Mouse (Mus musculus) cerebellum, adult 2 months (tissue): Measurements from ENCODE around the gene Ifrd2. TPM values are rescaled to one million over a fixed set of nuclear protein-coding genes. Genes with fewer than 3 reads are reported as not detected.

ENCODE experiments used
- DNase-seq, 2 experiments: peaks; one replicate each; pipeline ENCODE4 v3.0.0; 2021
- H3K27ac ChIP-seq: fragments of 200-500 bp; 2 replicates; pipeline ENCODE4 v1.5.1; 2012; ENCODE audit warnings: low read length, control low read depth, inconsistent platforms; ENCODE audit not compliant: insufficient read depth
- H3K27me3 ChIP-seq: fragments of 200-500 bp; 2 replicates; pipeline ENCODE4 v1.6.1; 2012; ENCODE audit warnings: inconsistent platforms, mild to moderate bottlenecking, low read length, moderate library complexity; ENCODE audit not compliant: control insufficient read depth, insufficient read depth
- H3K4me1 ChIP-seq: fragments of 200-500 bp; 2 replicates; pipeline ENCODE4 v1.6.1; 2011; ENCODE audit warnings: low read length; ENCODE audit not compliant: control insufficient read depth, insufficient read depth
- H3K4me3 ChIP-seq: fragments of 200-500 bp; replicated peaks from 2 replicates; pipeline ENCODE3; 2011; ENCODE audit warnings: mild to moderate bottlenecking, low read depth, low read length, control low read depth; ENCODE audit not compliant: insufficient read depth
- CTCF ChIP-seq: fragments of 200-500 bp; IDR thresholded peaks from 2 replicates; pipeline ENCODE4 v1.5.1; 2011; ENCODE audit warnings: low read depth, mild to moderate bottlenecking, control low read depth, low read length, moderate library complexity, borderline replicate concordance; ENCODE audit not compliant: insufficient read depth
- POLR2A ChIP-seq: fragments of 200-500 bp; IDR thresholded peaks from 2 replicates; pipeline ENCODE4 v1.6.1; 2011; ENCODE audit warnings: low read length, control low read depth, borderline replicate concordance; ENCODE audit not compliant: insufficient read depth
- WGBS: fragments of 180-500 bp; shearing (Covaris S2); methylation state at CpG from one replicate; pipeline ENCODE4 v1.1.7; 2018; 5-methylcytosine and 5-hydroxymethylcytosine counted together
- polyA plus RNA-seq: library from polyadenylated mRNA; depleted of rRNA; stranded (reverse); fragments of >200 nt; gene quantifications from 2 replicates; pipeline ENCODE4 v1.2.3, GENCODE M21; 2012

Ifrd2 gene
- polyA plus RNA-seq, 1 experiment: 20.2 TPM

- WGBS: under 1% methylated on average over 32 of the region's 32 CpGs
- H3K4me3 ChIP-seq: peak within 1 kb of the TSS; percentile 79
- H3K4me1 ChIP-seq: peaks cover 25% of the 10 kb centered on the region
- TF ChIP-seq CTCF: no peak
- peak; percentile 72; the same call in 1 of the 2 replicates for TF ChIP-seq POLR2A
- peak; percentile 90 to 93 for DNase-seq
- no peaks in the 10 kb centered on the region for H3K27me3 ChIP-seq
- H3K27ac ChIP-seq: peak within 1 kb of the TSS; percentile 74; the same call in 1 of the 2 replicates
These were observed 6.7 kb upstream of the Ifrd2 start, which contains the start of gene Hyal3 for GRCm38 (mm10) chr9:107580501-107581317. TSS of gene Hyal3 (plus strand) at chr9:107580818.

- Histone ChIP-seq H3K4me3 (no peak overlapping the region), H3K27ac (no peak overlapping the region; the same call in 1 of the 2 replicates), H3K27me3 (no peaks in the 10 kb centered on the region), H3K4me1 (peaks cover 17% of the 10 kb centered on the region)
- DNase-seq: no peak
- WGBS: 72% methylated on average over 4 of the region's 4 CpGs
- TF ChIP-seq POLR2A (no peak), CTCF (no peak)
These were observed 5.9 kb upstream of the Ifrd2 start for GRCm38 (mm10) chr9:107581584-107581983.

GRCm38 (mm10) chr9:107582509-107583062 lies 4.9 kb upstream of the Ifrd2 start:
- WGBS: 88% methylated on average over 7 of the region's 7 CpGs
- H3K27ac ChIP-seq: no peak overlapping the region
- H3K4me3 ChIP-seq: no peak overlapping the region
- no peak for DNase-seq
- TF ChIP-seq CTCF (no peak), POLR2A (no peak)
- H3K4me1 ChIP-seq: peaks cover 13% of the 10 kb centered on the region
- H3K27me3 ChIP-seq: no peaks in the 10 kb centered on the region

GRCm38 (mm10) chr9:107583174-107583573 lies 4.3 kb upstream of the Ifrd2 start:
- DNase-seq: no peak

GRCm38 (mm10) chr9:107586504-107586903 lies 938 bp upstream of the Ifrd2 start:
- H3K27me3 ChIP-seq: no peaks in the 10 kb centered on the region
- H3K4me3 ChIP-seq: no peak overlapping the region
- H3K4me1 ChIP-seq: 0 out of 2 replicates have a peak, but pooled peaks cover 5% of the 10 kb centered on the region
- no peak for DNase-seq
- WGBS: 91% methylated on average over 5 of the region's 5 CpGs
- no peak overlapping the region for H3K27ac ChIP-seq
- no peak for TF ChIP-seq POLR2A
- no peak for TF ChIP-seq CTCF

More at GRCm38 (mm10) chr9:107583174-107583573, 4.3 kb upstream of the Ifrd2 start:
- Histone ChIP-seq H3K4me1 (peaks cover 13% of the 10 kb centered on the region), H3K27ac (no peak overlapping the region), H3K4me3 (no peak overlapping the region), H3K27me3 (no peaks in the 10 kb centered on the region)
- WGBS: 87% methylated on average over 14 of the region's 14 CpGs
- no peak for TF ChIP-seq POLR2A
- no peak for TF ChIP-seq CTCF

GRCm38 (mm10) chr9:107587833-107588639 lies 594 bp downstream of the Ifrd2 start:
- TF ChIP-seq CTCF: no peak
- no peak; the same call in 1 of the 2 replicates for TF ChIP-seq POLR2A
- 3% methylated on average over 33 of the region's 33 CpGs for WGBS
- Histone ChIP-seq H3K27ac (no peak overlapping the region), H3K27me3 (no peaks in the 10 kb centered on the region), H3K4me1 (peaks cover 18% of the 10 kb centered on the region), H3K4me3 (peak overlapping the region; percentile 81)
- no peak for DNase-seq

- Histone ChIP-seq H3K27me3 (no peaks in the 10 kb centered on the region), H3K4me1 (peaks cover 30% of the 10 kb centered on the region), H3K4me3 (no peak overlapping the region), H3K27ac (no peak overlapping the region)
- TF ChIP-seq POLR2A (no peak), CTCF (no peak)
- 67% methylated on average over 25 of the region's 25 CpGs for WGBS
- DNase-seq: no peak
These were observed 2.8 kb downstream of the Ifrd2 start for GRCm38 (mm10) chr9:107590058-107590772.
